Mouse (Mus musculus) adrenal gland, postnatal 36 days (tissue): ENCODE data around the gene Lipk. TPM values are rescaled to one million over a fixed set of nuclear protein-coding genes. Genes with fewer than 3 reads are reported as not detected.

Experiments
- DNase-seq, 2 experiments: peaks; one replicate each; pipeline ENCODE4 v3.0.0; 2021; ENCODE audit warnings: mixed read lengths in 1 of 2
- long read RNA-seq, 2 experiments: library from polyadenylated mRNA; stranded (forward); transcript quantifications; one replicate each; pipeline ENCODE4 v2.0.0; 2021; ENCODE audit warnings: borderline sequencing depth in 2 of 2
- total RNA-seq, 2 experiments: library from RNA; stranded (reverse); gene quantifications; 2 replicates each; pipeline ENCODE4 v1.2.3; 2021

Lipk gene
- total RNA-seq = under 1 TPM; 0.13 to 0.40 TPM
- long read RNA-seq, experiment 1 = 0 reads
- long read RNA-seq, experiment 2 = 0 reads

- DNase-seq = no peak
Measured at GRCm38 (mm10) chr19:34008002-34008401, at the start of gene Lipk. Lipk (plus strand) TSS chr19:34008290.

- DNase-seq = no peak
Measured at GRCm38 (mm10) chr19:33960887-33961286, 47.2 kb upstream of the Lipk start, which contains the start of gene Lipf. Lipf (plus strand) TSS chr19:33961187.

- DNase-seq = peak in 1 of 2 experiments; percentile 20
Measured at GRCm38 (mm10) chr19:33979007-33979406, 29.1 kb upstream of the Lipk start.

- DNase-seq = no peak
Measured at GRCm38 (mm10) chr19:33983043-33983442, 25.0 kb upstream of the Lipk start.

GRCm38 (mm10) chr19:34021440-34022172 lies 13.5 kb downstream of the Lipk start:
- DNase-seq = no peak

- DNase-seq = peak in 1 of 2 experiments; percentile 2
Measured at GRCm38 (mm10) chr19:34022759-34023158, 14.7 kb downstream of the Lipk start.

- DNase-seq = peak; percentile 15 to 31
Measured at GRCm38 (mm10) chr19:34039731-34040130, 31.6 kb downstream of the Lipk start.

GRCm38 (mm10) chr19:34043008-34043407 lies 34.9 kb downstream of the Lipk start:
- DNase-seq = peak; percentile 64 to 69

- DNase-seq = peak in 1 of 2 experiments; percentile 5
Measured at GRCm38 (mm10) chr19:34049371-34050039, 41.4 kb downstream of the Lipk start.

- peak in 1 of 2 experiments; percentile 24 for DNase-seq
Measured at GRCm38 (mm10) chr19:34051502-34051901, 43.4 kb downstream of the Lipk start.

- DNase-seq = no peak
Measured at GRCm38 (mm10) chr19:34063547-34063946, 55.5 kb downstream of the Lipk start.

- DNase-seq = no peak
Measured at GRCm38 (mm10) chr19:34064059-34064458, 56.0 kb downstream of the Lipk start.

- peak in 1 of 2 experiments; percentile 26 for DNase-seq
Measured at GRCm38 (mm10) chr19:34066779-34067472, 58.8 kb downstream of the Lipk start, which contains the start of gene Lipn. Lipn (plus strand) TSS chr19:34067358.

GRCm38 (mm10) chr19:34074239-34074638 lies 66.1 kb downstream of the Lipk start:
- no peak for DNase-seq

- no peak for DNase-seq
Measured at GRCm38 (mm10) chr19:34078130-34078529, 70.0 kb downstream of the Lipk start.

GRCm38 (mm10) chr19:34089011-34089680 lies 81.1 kb downstream of the Lipk start:
- no peak for DNase-seq

GRCm38 (mm10) chr19:34095381-34095780 lies 87.3 kb downstream of the Lipk start:
- DNase-seq = no peak

GRCm38 (mm10) chr19:34096228-34096627 lies 88.1 kb downstream of the Lipk start:
- DNase-seq = no peak
